Mouse (Mus musculus) neural tube, embryonic 13.5 days (tissue): ENCODE measurements at regions not wholly inside any gene's neighbourhood (a gene's known extent, or its start where the extent isn't known, plus 50 kb on each side); places are given as distances from the start of the nearest gene placed in this dataset.

Experiments used
- ATAC-seq: fragments of 200-750 bp; cut with Nextera tagmentation; 2 replicates; pipeline ENCODE4 v1.8.0; 2017; ENCODE audit warnings: low read depth, mild to moderate bottlenecking, moderate TSS enrichment, moderate library complexity
- H3K27ac ChIP-seq: fragments of 300-500 bp; sonication (generic); replicated peaks from 2 replicates; pipeline ENCODE4 v1.5.1; 2015; ENCODE audit warnings: moderate library complexity, mild to moderate bottlenecking, inconsistent platforms
- H3K27me3 ChIP-seq: fragments of 300-500 bp; sonication (generic); 2 replicates; pipeline ENCODE4 v1.6.1; 2015; ENCODE audit warnings: mild to moderate bottlenecking, inconsistent platforms
- H3K36me3 ChIP-seq: fragments of 300-500 bp; sonication (generic); 2 replicates; pipeline ENCODE4 v1.6.1; 2015; ENCODE audit warnings: mild to moderate bottlenecking, inconsistent platforms
- H3K4me1 ChIP-seq: fragments of 300-500 bp; sonication (generic); replicated peaks from 2 replicates; pipeline ENCODE4 v1.6.1; 2015; ENCODE audit warnings: inconsistent platforms
- H3K4me2 ChIP-seq: fragments of 300-500 bp; sonication (generic); 2 replicates; pipeline ENCODE4 v1.6.1; 2015; ENCODE audit warnings: inconsistent platforms, mild to moderate bottlenecking, moderate library complexity
- H3K4me3 ChIP-seq: fragments of 300-500 bp; sonication (generic); 2 replicates; pipeline ENCODE4 v1.5.1; 2015; ENCODE audit warnings: mild to moderate bottlenecking, inconsistent platforms
- H3K9ac ChIP-seq: fragments of 300-500 bp; sonication (generic); 2 replicates; pipeline ENCODE4 v1.6.1; 2015; ENCODE audit warnings: moderate library complexity, mild to moderate bottlenecking, inconsistent platforms
- H3K9me3 ChIP-seq: fragments of 300-500 bp; sonication (generic); 2 replicates; pipeline ENCODE4 v1.6.1; 2016; ENCODE audit warnings: inconsistent platforms
- WGBS: fragments of 180-500 bp; shearing (Covaris S2); methylation state at CpG from one replicate; pipeline ENCODE4 v1.1.7; 2015; 5-methylcytosine and 5-hydroxymethylcytosine counted together

DNA sequence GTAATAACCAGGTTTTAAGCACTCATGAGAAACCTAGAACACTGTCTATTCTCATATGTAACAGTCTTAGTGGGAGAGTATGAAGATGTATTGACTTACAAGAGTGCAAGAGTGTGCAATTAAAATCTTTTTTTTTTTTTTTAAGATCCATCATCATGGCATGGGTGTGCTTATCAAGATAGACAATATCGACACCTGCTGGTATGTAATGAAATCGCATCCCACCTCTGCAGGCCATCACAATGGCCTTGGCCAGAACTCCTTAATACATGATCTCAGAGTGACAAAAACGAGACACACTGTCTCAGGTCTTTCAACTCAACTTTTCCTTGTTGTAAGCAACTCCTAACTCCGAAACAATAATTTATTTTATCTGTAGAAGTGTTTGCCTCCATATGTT lies 661.7 kb upstream of the Kdm8 start:
- Histone ChIP-seq H3K9ac (no peak overlapping the region), H3K4me2 (no peak overlapping the region), H3K4me1 (no peaks in the 10 kb centered on the region), H3K4me3 (no peak overlapping the region), H3K36me3 (no peaks in the 10 kb centered on the region), H3K27ac (no peak overlapping the region), H3K9me3 (0 out of 2 replicates have a peak, but pooled peaks cover 3% of the 10 kb centered on the region), H3K27me3 (no peaks in the 10 kb centered on the region)
- 58% methylated on average over 4 of the region's 4 CpGs for WGBS
- no peak for ATAC-seq

GRCm38 (mm10) chr7:124784995-124785394 lies 659.5 kb upstream of the Kdm8 start:
- no peak overlapping the region for H3K4me3 ChIP-seq
- WGBS = 80% methylated on average over 2 of the region's 2 CpGs
- ATAC-seq = no peak

DNA sequence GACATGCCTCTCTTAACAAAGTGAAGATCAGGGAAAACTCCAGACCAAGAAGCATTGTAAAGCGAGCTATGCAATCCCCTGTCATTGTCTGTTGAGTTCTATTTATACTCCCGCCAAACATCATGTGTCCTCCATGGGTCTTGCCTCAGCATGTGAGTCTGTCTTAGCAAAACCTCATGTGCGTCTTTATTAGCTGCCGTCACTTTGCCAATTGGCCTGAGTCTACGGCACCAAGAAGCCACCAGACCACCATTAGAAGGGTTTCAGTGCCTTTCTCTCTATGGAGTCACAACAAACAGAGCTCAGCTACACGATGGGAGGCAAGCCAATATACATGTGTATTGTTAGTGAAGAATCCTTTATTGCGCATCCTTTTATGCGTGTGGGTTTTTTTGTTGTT lies 658.6 kb upstream of the Kdm8 start:
- 94% methylated on average over 8 of the region's 8 CpGs for WGBS
- no peak overlapping the region for H3K4me2 ChIP-seq
- H3K9me3 ChIP-seq = 0 out of 2 replicates have a peak, but pooled peaks cover 3% of the 10 kb centered on the region
- no peaks in the 10 kb centered on the region for H3K4me1 ChIP-seq
- no peak overlapping the region for H3K9ac ChIP-seq
- H3K36me3 ChIP-seq = no peaks in the 10 kb centered on the region
- H3K27ac ChIP-seq = no peak overlapping the region
- no peak for ATAC-seq
- no peak overlapping the region for H3K4me3 ChIP-seq
- no peaks in the 10 kb centered on the region for H3K27me3 ChIP-seq

More at GRCm38 (mm10) chr7:124784995-124785394, 659.5 kb upstream of the Kdm8 start:
- no peak overlapping the region for H3K27ac ChIP-seq
- no peaks in the 10 kb centered on the region for H3K4me1 ChIP-seq
- no peak overlapping the region for H3K9ac ChIP-seq
- 0 out of 2 replicates have a peak, but pooled peaks cover 3% of the 10 kb centered on the region for H3K9me3 ChIP-seq
- no peaks in the 10 kb centered on the region for H3K27me3 ChIP-seq
- H3K36me3 ChIP-seq = no peaks in the 10 kb centered on the region
- H3K4me2 ChIP-seq = no peak overlapping the region

DNA sequence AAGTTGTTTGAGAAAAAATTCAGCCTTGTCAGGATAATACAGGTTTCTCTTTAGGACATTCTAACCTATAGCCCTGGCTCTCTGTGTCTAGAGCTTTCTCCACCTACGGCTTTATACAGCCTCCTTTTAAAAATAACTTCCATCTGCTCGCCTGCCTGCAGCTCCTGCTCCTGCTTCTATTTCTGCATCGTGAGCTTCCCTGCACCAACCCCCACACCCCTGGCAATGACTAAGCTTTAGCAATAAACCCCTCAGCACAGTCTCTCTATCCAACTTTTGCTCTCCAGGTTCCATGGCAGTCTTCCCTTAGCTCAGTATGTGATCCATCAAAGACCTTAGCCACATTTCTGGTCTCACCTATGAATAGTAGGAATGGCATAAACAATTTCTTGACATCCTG lies 655.7 kb upstream of the Kdm8 start:
- H3K27me3 ChIP-seq = no peaks in the 10 kb centered on the region
- no peaks in the 10 kb centered on the region for H3K4me1 ChIP-seq
- WGBS = 56% methylated on average over 3 of the region's 3 CpGs
- ATAC-seq = no peak
- H3K36me3 ChIP-seq = no peaks in the 10 kb centered on the region
- H3K4me2 ChIP-seq = no peak overlapping the region
- H3K27ac ChIP-seq = no peak overlapping the region
- H3K9ac ChIP-seq = no peak overlapping the region
- no peak overlapping the region for H3K4me3 ChIP-seq
- 0 out of 2 replicates have a peak, but pooled peaks cover 3% of the 10 kb centered on the region for H3K9me3 ChIP-seq

- no peak overlapping the region for H3K27ac ChIP-seq
These were observed 641.4 kb upstream of the Kdm8 start for GRCm38 (mm10) chr7:124803101-124803500.

DNA sequence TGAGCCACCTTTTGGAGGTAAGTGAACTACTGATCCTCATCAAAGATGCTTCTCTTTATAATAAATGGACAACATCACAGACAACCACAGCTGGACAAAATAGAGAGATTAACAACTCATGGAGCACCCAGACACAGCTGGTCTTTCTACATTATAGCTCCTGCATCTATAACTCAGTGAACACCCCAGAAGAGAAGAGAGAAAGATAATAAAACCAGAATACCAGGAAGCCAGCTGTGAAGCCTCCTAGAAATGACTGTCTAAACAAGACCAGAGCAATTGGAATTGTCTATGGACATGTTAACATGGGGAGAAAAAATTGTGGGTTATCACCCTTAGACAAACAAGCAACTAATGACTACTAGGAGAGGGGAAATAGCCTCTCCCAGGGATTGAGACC lies 609.8 kb upstream of the Kdm8 start:
- Histone ChIP-seq H3K4me2 (no peak overlapping the region), H3K9me3 (no peaks in the 10 kb centered on the region), H3K27me3 (no peaks in the 10 kb centered on the region), H3K36me3 (no peaks in the 10 kb centered on the region), H3K9ac (no peak overlapping the region), H3K4me3 (no peak overlapping the region), H3K27ac (no peak overlapping the region), H3K4me1 (no peaks in the 10 kb centered on the region)
- no peak for ATAC-seq

More at GRCm38 (mm10) chr7:124803101-124803500, 641.4 kb upstream of the Kdm8 start:
- Histone ChIP-seq H3K4me1 (no peaks in the 10 kb centered on the region), H3K4me2 (no peak overlapping the region), H3K9me3 (no peaks in the 10 kb centered on the region), H3K27me3 (no peaks in the 10 kb centered on the region), H3K36me3 (no peaks in the 10 kb centered on the region), H3K4me3 (no peak overlapping the region), H3K9ac (no peak overlapping the region)
- 65% methylated on average over 3 of the region's 3 CpGs for WGBS
- ATAC-seq = no peak

- 87% methylated on average over 3 of the region's 3 CpGs for WGBS
- H3K4me1 ChIP-seq = no peaks in the 10 kb centered on the region
- H3K27ac ChIP-seq = no peak overlapping the region
- no peaks in the 10 kb centered on the region for H3K36me3 ChIP-seq
- H3K9ac ChIP-seq = no peak overlapping the region
- no peak overlapping the region for H3K4me2 ChIP-seq
- ATAC-seq = no peak
- no peaks in the 10 kb centered on the region for H3K9me3 ChIP-seq
- no peaks in the 10 kb centered on the region for H3K27me3 ChIP-seq
- H3K4me3 ChIP-seq = no peak overlapping the region
These were observed 607.9 kb upstream of the Kdm8 start for GRCm38 (mm10) chr7:124836531-124836930.

DNA sequence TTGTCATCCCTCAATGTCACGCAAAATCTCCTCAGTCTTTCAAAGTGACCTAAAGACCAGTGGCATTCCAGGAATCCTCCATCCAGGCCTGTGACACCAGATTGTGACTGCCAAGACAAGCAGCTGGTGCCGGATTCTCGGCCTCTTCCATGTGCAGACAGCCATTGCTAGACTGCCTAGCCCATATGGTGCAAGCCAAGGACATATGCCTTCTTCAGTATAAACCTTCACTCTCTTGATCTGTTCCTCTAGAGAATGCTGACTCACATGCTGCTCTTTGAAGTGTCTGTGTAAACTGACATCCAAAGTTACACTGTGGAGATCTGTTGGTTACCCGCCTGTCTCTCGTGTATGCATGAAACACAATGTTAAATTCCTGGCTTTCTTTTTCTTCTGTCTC lies 589.4 kb upstream of the Kdm8 start:
- H3K4me2 ChIP-seq = no peak overlapping the region
- 83% methylated on average over 5 of the region's 5 CpGs for WGBS
- no peaks in the 10 kb centered on the region for H3K27me3 ChIP-seq
- no peak overlapping the region for H3K27ac ChIP-seq
- H3K4me1 ChIP-seq = no peaks in the 10 kb centered on the region
- no peaks in the 10 kb centered on the region for H3K9me3 ChIP-seq
- no peaks in the 10 kb centered on the region for H3K36me3 ChIP-seq
- H3K4me3 ChIP-seq = no peak overlapping the region
- ATAC-seq = no peak
- no peak overlapping the region for H3K9ac ChIP-seq

- Histone ChIP-seq H3K27ac (no peak overlapping the region), H3K9ac (no peak overlapping the region), H3K4me1 (no peaks in the 10 kb centered on the region), H3K4me2 (no peak overlapping the region), H3K36me3 (no peaks in the 10 kb centered on the region), H3K9me3 (peaks cover 3% of the 10 kb centered on the region; the same call in 1 of the 2 replicates), H3K4me3 (no peak overlapping the region), H3K27me3 (no peaks in the 10 kb centered on the region)
- no peak for ATAC-seq
- WGBS = 90% methylated on average over 3 of the region's 3 CpGs
These were observed 587.4 kb upstream of the Kdm8 start for GRCm38 (mm10) chr7:124857106-124857505.

GRCm38 (mm10) chr7:124861397-124861796 lies 583.1 kb upstream of the Kdm8 start:
- Histone ChIP-seq H3K4me3 (no peak overlapping the region), H3K9ac (no peak overlapping the region), H3K4me1 (no peaks in the 10 kb centered on the region), H3K27ac (no peak overlapping the region), H3K36me3 (no peaks in the 10 kb centered on the region), H3K4me2 (no peak overlapping the region), H3K27me3 (no peaks in the 10 kb centered on the region), H3K9me3 (peaks cover 12% of the 10 kb centered on the region; the same call in 1 of the 2 replicates)
- no peak for ATAC-seq
- 93% methylated on average over 2 of the region's 2 CpGs for WGBS

DNA sequence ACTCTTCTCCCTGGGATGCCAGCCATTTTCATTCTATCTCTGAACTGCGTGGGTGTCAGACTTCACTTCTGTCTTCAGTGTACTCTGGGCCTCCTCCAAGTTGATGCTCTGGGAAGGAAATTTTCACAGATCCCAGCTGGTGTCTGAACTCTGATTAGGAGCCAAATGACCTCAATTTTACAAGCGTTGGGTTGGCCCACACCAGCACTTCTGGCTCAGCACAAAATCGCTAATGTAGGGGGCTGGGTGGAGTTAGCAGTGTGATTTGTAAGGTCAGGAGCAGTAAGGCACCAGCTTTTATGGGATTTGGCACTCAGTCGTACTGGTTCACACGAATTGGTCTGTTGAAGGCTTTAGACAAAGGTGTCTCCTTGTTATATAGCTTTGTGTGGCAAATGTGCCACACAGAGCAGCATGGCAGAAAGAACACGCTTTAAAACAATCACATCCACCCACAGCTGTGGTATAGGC lies 576.3 kb upstream of the Kdm8 start:
- Histone ChIP-seq H3K36me3 (no peaks in the 10 kb centered on the region), H3K4me3 (no peak overlapping the region), H3K27me3 (no peaks in the 10 kb centered on the region), H3K9ac (no peak overlapping the region), H3K27ac (no peak overlapping the region), H3K4me2 (no peak overlapping the region), H3K9me3 (no peaks in the 10 kb centered on the region), H3K4me1 (no peaks in the 10 kb centered on the region)
- WGBS = 39% methylated on average over 6 of the region's 6 CpGs
- ATAC-seq = peak; percentile 36; the same call in 1 of the 2 replicates

- Histone ChIP-seq H3K36me3 (no peaks in the 10 kb centered on the region), H3K4me2 (no peak overlapping the region), H3K4me3 (no peak overlapping the region), H3K27ac (no peak overlapping the region), H3K27me3 (no peaks in the 10 kb centered on the region), H3K9me3 (no peaks in the 10 kb centered on the region), H3K4me1 (no peaks in the 10 kb centered on the region), H3K9ac (no peak overlapping the region)
- no peak for ATAC-seq
- WGBS = 80% methylated on average over 3 of the region's 3 CpGs
These were observed 575.9 kb upstream of the Kdm8 start for GRCm38 (mm10) chr7:124868621-124869020.

DNA sequence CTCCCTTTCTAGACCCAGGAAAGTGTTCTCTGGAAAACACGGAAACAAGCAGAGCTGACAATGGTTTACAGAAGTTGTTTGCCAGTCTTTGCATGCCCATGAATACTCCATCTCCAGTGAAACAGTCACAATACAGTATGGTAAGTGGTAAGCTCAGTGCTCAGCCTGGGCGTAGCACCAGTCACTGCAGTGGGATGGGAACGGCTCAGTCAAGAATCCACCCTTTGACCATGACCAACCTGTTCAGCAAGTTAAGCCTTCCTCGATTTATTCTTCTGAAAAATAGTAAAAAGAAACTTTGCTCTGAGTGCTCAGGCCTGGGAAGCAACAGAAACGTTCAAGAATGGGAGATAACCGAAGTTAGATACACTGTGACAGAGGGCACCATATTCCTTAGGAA lies 563.7 kb upstream of the Kdm8 start:
- Histone ChIP-seq H3K4me3 (no peak overlapping the region), H3K9me3 (no peaks in the 10 kb centered on the region), H3K9ac (no peak overlapping the region), H3K36me3 (no peaks in the 10 kb centered on the region), H3K4me1 (no peaks in the 10 kb centered on the region), H3K27ac (no peak overlapping the region), H3K27me3 (no peaks in the 10 kb centered on the region), H3K4me2 (no peak overlapping the region)
- WGBS = 87% methylated on average over 6 of the region's 6 CpGs
- ATAC-seq = no peak
